Mouse (Mus musculus) ES-E14 (cell line): Measurements from ENCODE around the gene Ap3d1. TPM values are rescaled to one million over a fixed set of nuclear protein-coding genes. Genes with fewer than 3 reads are reported as not detected.

ENCODE experiments used
- DNase-seq: peaks from one replicate; pipeline ENCODE4 v3.0.0-alpha.2; 2013; ENCODE audit warnings: low read depth, low spot score
- H3K27ac ChIP-seq: 2 replicates; pipeline ENCODE4 v1.5.1; 2012; ENCODE audit warnings: low read depth, mild to moderate bottlenecking, low read length, moderate library complexity, mixed read lengths; ENCODE audit not compliant: poor library complexity, insufficient read depth, severe bottlenecking
- H3K36me3 ChIP-seq: 2 replicates; pipeline ENCODE4 v1.6.1; 2012; ENCODE audit warnings: mild to moderate bottlenecking, low read length, moderate library complexity, mixed read lengths; ENCODE audit not compliant: control insufficient read depth, poor library complexity, insufficient read depth, severe bottlenecking
- H3K4me1 ChIP-seq, 2 experiments: fragments of 150-350 bp in 1 of 2; sonication (generic) in 1 of 2; 2 replicates each; pipeline ENCODE4 v1.6.1; 2012; ENCODE audit warnings: low read length in 2 of 2, mild to moderate bottlenecking in 1 of 2, mixed read lengths in 1 of 2; ENCODE audit not compliant: control insufficient read depth in 2 of 2, insufficient read depth in 2 of 2, poor library complexity in 1 of 2
- H3K4me3 ChIP-seq, 2 experiments: fragments of 150-350 bp in 1 of 2; sonication (generic) in 1 of 2; 2 replicates each; pipeline ENCODE4 v1.5.1; 2012; ENCODE audit warnings: low read length in 2 of 2, low read depth in 1 of 2, mild to moderate bottlenecking in 1 of 2, mixed read lengths in 1 of 2; ENCODE audit not compliant: insufficient read depth in 1 of 2, poor library complexity in 1 of 2, severe bottlenecking in 1 of 2
- H3K9ac ChIP-seq: 2 replicates; pipeline ENCODE4 v1.6.1; 2012; ENCODE audit warnings: low read depth, mild to moderate bottlenecking, low read length, mixed read lengths; ENCODE audit not compliant: poor library complexity, insufficient read depth, severe bottlenecking
- H3K9me3 ChIP-seq: fragments of 150-350 bp; sonication (generic); 2 replicates; pipeline ENCODE4 v1.6.1; 2012; ENCODE audit warnings: low read depth, mild to moderate bottlenecking, low read length; ENCODE audit not compliant: control insufficient read depth, insufficient read depth
- CHD2 ChIP-seq: IDR thresholded peaks from 2 replicates; pipeline ENCODE4 v1.6.1; 2014; ENCODE audit warnings: mild to moderate bottlenecking, low read depth, low read length, inconsistent platforms
- HCFC1 ChIP-seq: IDR thresholded peaks from 2 replicates; pipeline ENCODE4 v1.6.1; 2012; ENCODE audit warnings: low read length, inconsistent platforms, borderline replicate concordance; ENCODE audit not compliant: insufficient read depth
- MAFK ChIP-seq: IDR thresholded peaks from 2 replicates; pipeline ENCODE4 v1.6.1; 2014; ENCODE audit warnings: mild to moderate bottlenecking, low read depth, low read length, inconsistent platforms; ENCODE audit not compliant: insufficient read depth
- ZC3H11A ChIP-seq: IDR thresholded peaks from 2 replicates; pipeline ENCODE4 v1.6.1; 2012; ENCODE audit warnings: low read depth, mild to moderate bottlenecking, inconsistent platforms, low read length, borderline replicate concordance
- ZNF384 ChIP-seq: IDR thresholded peaks from 2 replicates; pipeline ENCODE4 v1.6.1; 2012; ENCODE audit warnings: low read depth, low read length, inconsistent platforms
- in situ Hi-C, 2 experiments: fragments of 600-800 bp; cut with MboI; formaldehyde crosslinking; loops; one replicate each; pipeline ENCODE4 v1.15.1; 2025; ENCODE audit warnings: low sequenced_read_pairs in 2 of 2, inconsistent platforms in 1 of 2; ENCODE audit not compliant: unreplicated experiment in 2 of 2
- total RNA-seq: library from RNA; depleted of rRNA; stranded (reverse); fragments of 300-350 nt; gene quantifications from 2 replicates; pipeline ENCODE4 v1.2.3, GENCODE M21; 2012

The Ap3d1 gene
- total RNA-seq, 1 experiment, result 74.8 TPM

DNA sequence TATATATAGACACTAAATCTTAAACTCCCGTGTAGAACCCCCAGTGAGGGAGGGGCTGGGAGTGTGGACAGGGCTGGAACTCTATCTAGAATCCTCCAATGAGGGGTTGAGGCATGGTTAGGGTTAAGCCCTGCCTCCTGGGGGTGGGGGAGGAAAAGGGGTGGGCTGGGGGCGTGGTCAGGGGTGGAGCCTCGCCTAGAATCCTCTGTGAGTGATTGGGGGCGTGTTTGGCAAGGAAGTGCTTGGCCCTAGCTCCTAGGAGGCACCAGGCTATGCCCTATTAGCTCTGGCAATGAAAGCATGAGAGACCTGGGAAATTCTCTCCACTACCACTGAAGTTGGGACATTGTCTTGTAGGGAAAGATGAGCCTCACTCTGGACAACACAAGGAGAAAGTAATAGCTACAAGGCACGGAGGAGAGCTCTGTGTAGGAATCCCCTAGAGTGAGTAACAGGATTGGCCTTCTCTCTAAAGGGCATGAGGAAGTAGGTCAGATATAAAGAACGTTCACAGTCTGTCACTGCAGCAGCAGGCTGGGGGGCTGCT is 10.1 kb upstream of the Ap3d1 start:
- in situ Hi-C loops, result no loop called here

DNA sequence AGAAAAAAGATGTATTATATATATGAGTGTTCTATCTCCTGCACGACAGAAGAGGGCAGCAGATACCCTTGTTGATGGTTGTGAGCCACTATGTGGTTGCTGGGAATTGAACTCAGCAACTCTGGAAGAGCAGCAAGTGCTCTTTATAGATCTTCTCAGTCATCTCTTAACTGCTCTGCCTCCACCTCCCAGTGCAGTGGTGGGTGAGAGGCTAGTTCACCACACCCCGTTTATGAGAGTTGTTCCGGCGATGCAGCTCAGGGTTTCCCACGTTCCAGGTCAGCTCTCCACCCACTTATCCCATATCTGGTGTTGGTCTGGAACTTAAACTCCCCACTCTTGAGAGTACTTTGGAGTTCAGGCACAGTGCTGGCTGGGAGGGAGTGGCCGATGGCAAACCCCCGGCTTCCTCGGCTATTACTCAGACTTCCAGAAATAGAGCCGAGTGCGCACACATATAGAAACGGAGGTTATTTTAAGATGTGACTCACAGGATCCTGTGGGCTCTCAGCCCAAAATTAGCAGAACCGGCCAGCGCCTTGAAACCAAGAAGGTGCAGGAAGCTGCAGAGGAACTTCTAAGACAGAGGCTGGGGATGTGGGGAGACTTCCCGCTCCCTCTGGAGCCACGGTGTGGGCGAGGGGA is 9.2 kb upstream of the Ap3d1 start:
- Histone ChIP-seq H3K4me3 (peak overlapping the region; percentile 50 to 57), H3K36me3 (no peaks in the 10 kb centered on the region), H3K4me1 (peaks cover 2 to 5% of the 10 kb centered on the region in 2 experiments; a peak in 3 of 4 replicates), H3K9ac (peak overlapping the region; percentile 52; the same call in 1 of the 2 replicates), H3K27ac (no peak overlapping the region), H3K9me3 (no peaks in the 10 kb centered on the region)
- TF ChIP-seq CHD2 (no peak), ZNF384 (no peak), MAFK (no peak), HCFC1 (no peak), ZC3H11A (no peak; the same call in 1 of the 2 replicates)
- in situ Hi-C loops, result no loop called here
- no peak for DNase-seq

More for the DNA sequence above, 10.1 kb upstream of the Ap3d1 start:
- Histone ChIP-seq H3K36me3 (no peaks in the 10 kb centered on the region), H3K9me3 (no peaks in the 10 kb centered on the region), H3K4me3 (peak overlapping the region; percentile 50 to 57), H3K9ac (peak overlapping the region; percentile 52; the same call in 1 of the 2 replicates), H3K4me1 (peaks cover 2 to 12% of the 10 kb centered on the region in 2 experiments; a peak in 3 of 4 replicates), H3K27ac (no peak overlapping the region)
- DNase-seq, result peak; percentile 92
- no peak for TF ChIP-seq ZNF384

DNA sequence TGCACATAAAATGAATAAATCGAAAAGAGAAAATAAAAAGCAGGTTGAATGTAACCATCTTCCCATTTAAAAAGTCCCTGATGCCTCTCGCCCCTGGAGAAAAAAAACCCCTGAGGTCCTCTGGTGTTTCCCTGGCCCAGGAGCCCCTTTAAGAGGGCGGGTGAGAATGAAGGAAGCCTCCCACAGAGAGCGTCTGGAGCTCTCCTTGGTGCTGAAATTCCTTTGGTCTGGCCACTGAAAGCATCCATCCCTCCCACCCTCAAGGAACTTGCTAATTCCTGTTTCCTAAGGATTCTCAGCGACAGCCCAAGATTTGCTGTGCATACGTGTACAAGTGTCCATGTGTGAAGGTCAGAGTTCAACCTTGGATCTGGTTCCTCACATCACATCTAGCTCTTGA is 6.5 kb upstream of the Ap3d1 start:
- no peak for TF ChIP-seq CHD2
- peak; percentile 35; the same call in 1 of the 2 replicates for TF ChIP-seq HCFC1
- TF ChIP-seq ZC3H11A, result 0 out of 2 replicates have a peak, but pooled peaks have one; percentile 4

DNA sequence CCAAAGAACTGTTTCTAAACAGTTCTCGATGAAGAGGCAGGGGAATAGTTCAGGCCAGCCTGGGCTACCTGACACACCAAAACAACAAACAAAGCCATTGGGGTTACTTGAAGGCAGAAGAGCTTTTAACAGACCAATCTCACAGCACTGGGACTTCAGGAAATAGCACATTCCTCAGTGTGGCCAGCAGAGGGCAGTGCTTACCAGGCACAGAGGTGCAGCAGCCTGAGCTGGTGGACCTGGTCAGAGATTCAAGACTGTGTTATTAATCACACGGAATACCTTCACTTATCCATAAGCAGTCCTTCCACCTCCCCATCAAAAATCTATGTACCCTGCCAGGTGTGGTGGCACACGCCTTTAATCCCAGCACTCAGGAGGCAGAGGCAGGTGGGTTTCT is 5.3 kb upstream of the Ap3d1 start:
- no peak for TF ChIP-seq ZC3H11A
- in situ Hi-C loops, result no loop called here

More for the DNA sequence above, 6.5 kb upstream of the Ap3d1 start:
- H3K36me3 ChIP-seq, result no peaks in the 10 kb centered on the region
- no peaks in the 10 kb centered on the region for H3K9me3 ChIP-seq
- peak; percentile 83 for DNase-seq
- peaks cover 2 to 4% of the 10 kb centered on the region in 2 experiments; a peak in 3 of 4 replicates for H3K4me1 ChIP-seq
- in situ Hi-C loops, result no loop called here
- H3K9ac ChIP-seq, result no peak overlapping the region
- no peak overlapping the region for H3K27ac ChIP-seq
- H3K4me3 ChIP-seq, result no peak overlapping the region

DNA sequence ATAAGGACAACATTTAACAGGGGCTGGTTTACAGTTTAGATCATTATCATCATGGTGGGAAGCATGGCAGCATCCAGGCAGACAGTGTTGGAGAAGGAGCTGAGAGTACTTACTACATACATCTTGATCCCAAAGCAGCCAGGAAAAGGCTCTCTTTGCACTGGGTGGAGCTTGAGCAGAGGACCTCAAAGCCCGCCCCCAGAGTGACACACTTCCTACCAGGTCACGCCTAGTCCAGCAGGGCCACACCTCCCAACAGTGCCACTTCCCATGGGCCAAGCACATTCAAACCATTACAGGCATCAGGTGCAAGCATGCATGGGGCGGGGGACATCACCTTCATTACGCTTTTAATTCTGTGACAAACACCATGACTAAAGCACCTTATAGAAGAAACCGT is 2.2 kb upstream of the Ap3d1 start:
- in situ Hi-C loops, result no loop called here
- Histone ChIP-seq H3K9ac (no peak overlapping the region; the same call in 1 of the 2 replicates), H3K4me1 (peaks cover 6 to 8% of the 10 kb centered on the region in 2 experiments), H3K4me3 (peak overlapping the region in 1 of 2 experiments; percentile 39; a peak in 1 of 4 replicates), H3K27ac (no peak overlapping the region), H3K36me3 (no peaks in the 10 kb centered on the region), H3K9me3 (no peaks in the 10 kb centered on the region)
- DNase-seq, result peak; percentile 71
- no peak for TF ChIP-seq HCFC1
- TF ChIP-seq CHD2, result no peak
- no peak for TF ChIP-seq MAFK
- TF ChIP-seq ZC3H11A, result no peak
- TF ChIP-seq ZNF384, result no peak

More for the DNA sequence above, 5.3 kb upstream of the Ap3d1 start:
- Histone ChIP-seq H3K9ac (no peak overlapping the region), H3K4me1 (peaks cover 2 to 7% of the 10 kb centered on the region in 2 experiments), H3K36me3 (no peaks in the 10 kb centered on the region), H3K4me3 (no peak overlapping the region), H3K9me3 (no peaks in the 10 kb centered on the region), H3K27ac (no peak overlapping the region)
- no peak for DNase-seq
